Mouse (Mus musculus) CH12.LX (cell line): ENCODE measurements around the gene Syt12. TPM values are rescaled to one million over a fixed set of nuclear protein-coding genes. Genes with fewer than 3 reads are reported as not detected.

Source experiments
- DNase-seq: peaks from one replicate; pipeline ENCODE4 v3.0.0-alpha.2; 2013; ENCODE audit errors: extremely low read depth
- H3K27ac ChIP-seq: 2 replicates; pipeline ENCODE4 v1.5.1; 2012; ENCODE audit warnings: low read depth, mild to moderate bottlenecking, control low read depth, moderate library complexity; ENCODE audit not compliant: insufficient read depth
- H3K27me3 ChIP-seq: replicated peaks from 2 replicates; pipeline ENCODE3; 2012; ENCODE audit warnings: inconsistent platforms
- H3K36me3 ChIP-seq, 2 experiments: replicated peaks in 1 of 2; 2 replicates each; pipeline versions ENCODE3 to v1.6.1; 2012; ENCODE audit warnings: inconsistent platforms in 1 of 2, low read length in 1 of 2, mild to moderate bottlenecking in 1 of 2, mixed read lengths in 1 of 2, moderate library complexity in 1 of 2; ENCODE audit not compliant: control insufficient read depth in 1 of 2, insufficient read depth in 1 of 2
- H3K4me1 ChIP-seq, 2 experiments: 2 replicates each; pipeline ENCODE4 v1.6.1; 2012; ENCODE audit warnings: inconsistent platforms in 1 of 2, moderate library complexity in 1 of 2; ENCODE audit not compliant: insufficient read depth in 2 of 2, control insufficient read depth in 1 of 2
- H3K4me2 ChIP-seq: 2 replicates; pipeline ENCODE4 v1.6.1; 2012; ENCODE audit warnings: low read depth, mild to moderate bottlenecking, control low read depth; ENCODE audit not compliant: poor library complexity, insufficient read depth, severe bottlenecking
- H3K4me3 ChIP-seq, 3 experiments: fragments of 150-350 bp in 1 of 3; sonication (generic) in 1 of 3; replicated peaks in 1 of 3; 2 replicates each; pipeline versions ENCODE3 to v1.5.1; 2011 to 2012; ENCODE audit warnings: low read depth in 2 of 3, low read length in 2 of 3, mild to moderate bottlenecking in 2 of 3, moderate library complexity in 2 of 3, control low read depth in 1 of 3, improper control_type of control experiment in 1 of 3, inconsistent platforms in 1 of 3, mixed read lengths in 1 of 3; ENCODE audit not compliant: poor library complexity in 1 of 3
- H3K79me2 ChIP-seq: replicated peaks from 2 replicates; pipeline ENCODE4 v1.6.1; 2012; ENCODE audit warnings: mild to moderate bottlenecking, moderate library complexity; ENCODE audit not compliant: control insufficient read depth, poor library complexity, insufficient read depth, severe bottlenecking; ENCODE audit errors: extremely low read depth
- H3K9ac ChIP-seq: 2 replicates; pipeline ENCODE4 v1.6.1; 2012; ENCODE audit warnings: low read depth, mild to moderate bottlenecking, control low read depth, moderate library complexity; ENCODE audit not compliant: insufficient read depth
- H3K9me3 ChIP-seq: replicated peaks from 2 replicates; pipeline ENCODE3; 2012; ENCODE audit warnings: low read length, inconsistent platforms, mixed read lengths
- CHD1 ChIP-seq: IDR thresholded peaks from 2 replicates; pipeline ENCODE4 v1.6.1; 2012; ENCODE audit warnings: low read depth, low read length, improper control_type of control experiment, inconsistent platforms
- CTCF ChIP-seq, 2 experiments: IDR thresholded peaks in 1 of 2; conservative IDR thresholded peaks in 1 of 2; 2 replicates each; pipeline ENCODE4 v1.5.1; 2011 to 2012; ENCODE audit warnings: low read depth in 2 of 2, low read length in 2 of 2, improper control_type of control experiment in 1 of 2, inconsistent platforms in 1 of 2, mild to moderate bottlenecking in 1 of 2, moderate library complexity in 1 of 2
- E2F4 ChIP-seq: IDR thresholded peaks from 2 replicates; pipeline ENCODE4 v1.6.1; 2011; ENCODE audit warnings: low read depth, low read length, improper control_type of control experiment; ENCODE audit not compliant: insufficient replicate concordance
- ETS1 ChIP-seq: conservative IDR thresholded peaks from 2 replicates; pipeline ENCODE4 v1.6.1; 2012; ENCODE audit warnings: low read depth, mild to moderate bottlenecking, inconsistent platforms, low read length, improper control_type of control experiment, moderate library complexity
- HCFC1 ChIP-seq: IDR thresholded peaks from 2 replicates; pipeline ENCODE4 v1.6.1; 2012; ENCODE audit warnings: low read depth, mild to moderate bottlenecking, inconsistent platforms, low read length, improper control_type of control experiment
- MAZ ChIP-seq: IDR thresholded peaks from 2 replicates; pipeline ENCODE4 v1.6.1; 2012; ENCODE audit warnings: low read depth, mild to moderate bottlenecking, inconsistent platforms, low read length, improper control_type of control experiment, moderate library complexity
- MEF2A ChIP-seq: IDR thresholded peaks from 2 replicates; pipeline ENCODE4 v1.6.1; 2014; ENCODE audit warnings: low read depth, mild to moderate bottlenecking, inconsistent platforms, low read length, improper control_type of control experiment, borderline replicate concordance
- MYC ChIP-seq: IDR thresholded peaks from 2 replicates; pipeline ENCODE4 v1.6.1; 2011; ENCODE audit warnings: low read depth, mild to moderate bottlenecking, improper control_type of control experiment, low read length
- NELFE ChIP-seq: IDR thresholded peaks from 2 replicates; pipeline ENCODE4 v1.6.1; 2011; ENCODE audit warnings: low read depth, low read length, improper control_type of control experiment
- RAD21 ChIP-seq: IDR thresholded peaks from 2 replicates; pipeline ENCODE4 v1.6.1; 2011; ENCODE audit warnings: low read depth, mild to moderate bottlenecking, low read length, improper control_type of control experiment, moderate library complexity
- SMC3 ChIP-seq: IDR thresholded peaks from 2 replicates; pipeline ENCODE4 v1.6.1; 2011; ENCODE audit warnings: low read depth, low read length, improper control_type of control experiment
- TBP ChIP-seq: conservative IDR thresholded peaks from 2 replicates; pipeline ENCODE4 v1.6.1; 2011; ENCODE audit warnings: low read depth, low read length, improper control_type of control experiment
- USF1 ChIP-seq: IDR thresholded peaks from 2 replicates; pipeline ENCODE4 v1.6.1; 2014; ENCODE audit warnings: low read depth, mild to moderate bottlenecking, inconsistent platforms, low read length, improper control_type of control experiment
- USF2 ChIP-seq: conservative IDR thresholded peaks from 2 replicates; pipeline ENCODE4 v1.6.1; 2011; ENCODE audit warnings: low read depth, low read length, improper control_type of control experiment
- dilution Hi-C: fragments of 300-500 bp; cut with MboI; formaldehyde crosslinking; loops from 2 replicates; pipeline ENCODE4 v1.14.3; 2020; ENCODE audit warnings: low sequenced_read_pairs; ENCODE audit not compliant: extremely low pct_unique_long_range_greater_than_20kb, extremely low pct_ligation_motif_present
- in situ Hi-C: fragments of 300-500 bp; cut with MboI; formaldehyde crosslinking; loops from 3 replicates; pipeline ENCODE4 v1.14.3; 2019; ENCODE audit warnings: low sequenced_read_pairs, low pct_ligation_motif_present, low pct_unique_long_range_greater_than_20kb, mixed read lengths
- polyA plus RNA-seq: library from polyadenylated mRNA; unstranded; fragments of >175 nt; gene quantifications from 2 replicates; pipeline ENCODE4 v1.2.1, GENCODE M21; 2012; ENCODE audit warnings: low read depth; ENCODE audit not compliant: insufficient read length
- total RNA-seq, 2 experiments: library from RNA; depleted of rRNA; stranded (reverse); fragments of 300-350 nt in 1 of 2; fragments of >200 nt in 1 of 2; gene quantifications; 2 replicates each; pipeline ENCODE4 v1.2.3; 2012 to 2014

Gene Syt12
- total and polyA plus RNA-seq, 3 experiments: 0.17 to 0.50 TPM; not detected in 1

- no peaks in the 10 kb centered on the region for H3K27me3 ChIP-seq
- no peak overlapping the region for H3K27ac ChIP-seq
- TF ChIP-seq USF1 (no peak), USF2 (no peak), TBP (no peak), E2F4 (no peak), MEF2A (no peak), MYC (no peak), CHD1 (no peak), ETS1 (no peak), MAZ (no peak), NELFE (no peak), SMC3 (no peak)
- H3K9me3 ChIP-seq: no peaks in the 10 kb centered on the region
- in situ Hi-C loops (no loop called here), dilution Hi-C loops (no loop called here)
- no peak for DNase-seq
- H3K36me3 ChIP-seq: peaks cover 0 to 20% of the 10 kb centered on the region in 2 experiments
- H3K4me2 ChIP-seq: no peak overlapping the region
- no peak overlapping the region for H3K9ac ChIP-seq
- no peaks in the 10 kb centered on the region for H3K79me2 ChIP-seq
- peaks cover 3 to 14% of the 10 kb centered on the region in 2 experiments; a peak in 3 of 4 replicates for H3K4me1 ChIP-seq
- H3K4me3 ChIP-seq: no peak overlapping the region
These were observed 30.4 kb downstream of the Syt12 start for GRCm38 (mm10) chr19:4446661-4447420.

- in situ Hi-C loops: no loop called here
- Histone ChIP-seq H3K36me3 (peaks cover 0 to 16% of the 10 kb centered on the region in 2 experiments), H3K4me1 (peaks cover 10 to 38% of the 10 kb centered on the region in 2 experiments), H3K27ac (no peak overlapping the region), H3K9me3 (peaks cover 2% of the 10 kb centered on the region), H3K79me2 (no peaks in the 10 kb centered on the region), H3K4me2 (no peak overlapping the region), H3K9ac (no peak overlapping the region), H3K27me3 (no peaks in the 10 kb centered on the region), H3K4me3 (no peak overlapping the region)
- dilution Hi-C loops: no loop called here
- peak; percentile 51 for DNase-seq
- TF ChIP-seq RAD21 (peak; percentile 70), HCFC1 (no peak), CTCF (conservative IDR thresholded peaks at IDR 0.05 in 1 of 2, IDR thresholded peaks at IDR 0.05 in 1 of 2; ENCODE audit: low read depth in 2 of 2, low read length in 2 of 2) (peak; percentile 46 to 86), SMC3 (peak; percentile 62)
These were observed 34.8 kb downstream of the Syt12 start for GRCm38 (mm10) chr19:4442408-4442807.
